Comparison of ENCODE assay signal across 25 mouse cellular contexts in genomic region chr6:124834512-124835081, GRCm38 (mm10). TPM values are rescaled to one million over a fixed set of nuclear protein-coding genes. Genes with fewer than 3 reads are reported as not detected.
DNase-seq lines count a peak whose midpoint lies in the region; ATAC-seq and TF ChIP-seq lines count a peak whose summit lies in the region.
"Had no signal": no experiment of that assay in that cellular context is flagged by ENCODE, and none has a peak within 500 bp of the region (broad histone marks: within the 10 kb centered on the region; RNA-seq: fewer than 3 reads in every experiment).

No protein-coding gene starts in this region.

- no peaks in the 10 kb centered on the region for H3K27me3 ChIP-seq in hindbrain, embryonic 13.5 days
- no peaks in the 10 kb centered on the region for H3K27me3 ChIP-seq in hindbrain, embryonic 14.5 days (ENCODE audit: control insufficient read depth, insufficient read depth, low read length)
- peaks cover 10% of the 10 kb centered on the region for H3K27me3 ChIP-seq in midbrain, embryonic 12.5 days
- no peaks in the 10 kb centered on the region for H3K27me3 ChIP-seq in midbrain, postnatal 0 days (ENCODE audit: insufficient read depth, low read length)
- H3K27me3 ChIP-seq: embryonic facial prominence, embryonic 15.5 days; heart, embryonic 15.5 days; hindbrain, embryonic 15.5 days; limb, embryonic 12.5 days; neural tube, embryonic 13.5 days had no signal

- no peak for ATAC-seq in hindbrain, embryonic 13.5 days (ENCODE audit: low FRiP score)
- ATAC-seq in hindbrain, embryonic 14.5 days (ENCODE audit: low FRiP score): no peak
- no peak for ATAC-seq in midbrain, embryonic 12.5 days (ENCODE audit: low FRiP score, low read depth)
- ATAC-seq in midbrain, postnatal 0 days (ENCODE audit: low FRiP score): no peak
- peak; percentile 21 for ATAC-seq in granulocyte monocyte progenitor cell, adult 5-6 weeks (replicated peaks; ENCODE audit: poor library complexity, severe bottlenecking)
- ATAC-seq: activated CD4-positive, CD25-positive, alpha-beta regulatory T cell, adult 4 months; CD4-positive, CD25-positive, alpha-beta regulatory T cell, adult 4 months; intestine, postnatal 0 days had no signal

- TF ChIP-seq CTCF in midbrain, postnatal 0 days (IDR thresholded peaks at IDR 0.05): no peak
- no peak for TF ChIP-seq CTCF in bone marrow macrophage, adult 2 months (IDR thresholded peaks at IDR 0.05; ENCODE audit: low read depth, low read length)

- peaks cover 8% of the 10 kb centered on the region; the same call in 1 of the 2 replicates for H3K36me3 ChIP-seq in hindbrain, embryonic 13.5 days
- no peaks in the 10 kb centered on the region for H3K36me3 ChIP-seq in hindbrain, embryonic 14.5 days (replicated peaks; ENCODE audit: control insufficient read depth, insufficient read depth)
- H3K36me3 ChIP-seq in midbrain, embryonic 12.5 days: peaks cover 32% of the 10 kb centered on the region
- H3K36me3 ChIP-seq in midbrain, postnatal 0 days (ENCODE audit: insufficient read depth, low read length): no peaks in the 10 kb centered on the region
- H3K36me3 ChIP-seq: hindbrain, embryonic 15.5 days had no signal

- H3K9ac ChIP-seq in hindbrain, embryonic 13.5 days: peak overlapping the region; percentile 43; the same call in 1 of the 2 replicates
- no peak overlapping the region for H3K9ac ChIP-seq in hindbrain, embryonic 14.5 days
- H3K9ac ChIP-seq in midbrain, embryonic 12.5 days (replicated peaks): no peak overlapping the region
- H3K9ac ChIP-seq in midbrain, postnatal 0 days (replicated peaks; ENCODE audit: low read length, poor library complexity, severe bottlenecking): no peak overlapping the region
- H3K9ac ChIP-seq: heart, embryonic 15.5 days; hindbrain, embryonic 15.5 days; limb, embryonic 12.5 days; liver, embryonic 14.5 days had no signal

- no peaks in the 10 kb centered on the region for H3K9me3 ChIP-seq in hindbrain, embryonic 13.5 days
- no peaks in the 10 kb centered on the region for H3K9me3 ChIP-seq in hindbrain, embryonic 14.5 days (ENCODE audit: control insufficient read depth, low read length)
- no peaks in the 10 kb centered on the region for H3K9me3 ChIP-seq in midbrain, embryonic 12.5 days
- no peaks in the 10 kb centered on the region for H3K9me3 ChIP-seq in midbrain, postnatal 0 days (ENCODE audit: low read length)
- H3K9me3 ChIP-seq: embryonic facial prominence, embryonic 15.5 days; G1E; heart, embryonic 15.5 days; hindbrain, embryonic 15.5 days; limb, embryonic 12.5 days; megakaryocyte, embryonic 14.5 days; neural tube, embryonic 13.5 days had no signal

- H3K4me3 ChIP-seq in hindbrain, embryonic 13.5 days: no peak overlapping the region
- H3K4me3 ChIP-seq in hindbrain, embryonic 14.5 days (replicated peaks; ENCODE audit: low read length): no peak overlapping the region
- H3K4me3 ChIP-seq in midbrain, embryonic 12.5 days: no peak overlapping the region
- H3K4me3 ChIP-seq in midbrain, postnatal 0 days (ENCODE audit: low read depth, low read length): no peak overlapping the region
- H3K4me3 ChIP-seq in bone marrow macrophage, adult 2 months (ENCODE audit: insufficient read depth, low read length): 0 out of 2 replicates have a peak overlapping the region, but pooled peaks have one; percentile 23
- H3K4me3 ChIP-seq: embryonic facial prominence, embryonic 15.5 days; heart, adult 2 months; heart, embryonic 15.5 days; hindbrain, embryonic 15.5 days; limb, embryonic 12.5 days; neural tube, embryonic 13.5 days had no signal

- WGBS in hindbrain, embryonic 13.5 days: 89% methylated on average over 6 of the region's 6 CpGs
- 83% methylated on average over 6 of the region's 6 CpGs for WGBS in hindbrain, embryonic 14.5 days
- 87% methylated on average over 6 of the region's 6 CpGs for WGBS in midbrain, embryonic 12.5 days
- WGBS in midbrain, postnatal 0 days: 85% methylated on average over 6 of the region's 6 CpGs

- 0 out of 2 replicates have a peak, but pooled peaks have one; percentile 24 for TF ChIP-seq POLR2A in bone marrow macrophage, adult 2 months (IDR thresholded peaks at IDR 0.05; ENCODE audit: borderline replicate concordance, low read depth, low read length)

- H3K27ac ChIP-seq in hindbrain, embryonic 13.5 days: no peak overlapping the region
- H3K27ac ChIP-seq in hindbrain, embryonic 14.5 days: no peak overlapping the region
- 0 out of 2 replicates have a peak overlapping the region, but pooled peaks have one; percentile 5 for H3K27ac ChIP-seq in midbrain, embryonic 12.5 days (replicated peaks)
- H3K27ac ChIP-seq in midbrain, postnatal 0 days (ENCODE audit: low read depth, low read length): no peak overlapping the region
- H3K27ac ChIP-seq in bone marrow macrophage, adult 2 months (ENCODE audit: insufficient read depth, low read depth, low read length): peak overlapping the region; percentile 91
- H3K27ac ChIP-seq: embryonic facial prominence, embryonic 15.5 days; heart, adult 2 months; heart, embryonic 15.5 days; hindbrain, embryonic 15.5 days; liver, embryonic 14.5 days; neural tube, embryonic 13.5 days had no signal

- DNase-seq in hindbrain, embryonic 14.5 days (ENCODE audit: low spot score): no peak
- DNase-seq in midbrain, postnatal 0 days (ENCODE audit: low spot score): no peak
- DNase-seq in B cell, adult 2 months: no peak
- no peak for DNase-seq in right cerebral cortex, postnatal 36 days (ENCODE audit: low spot score in 2 of 2)
- DNase-seq: adrenal gland, postnatal 14 days; cerebellum, adult 18-20 months; cerebellum, postnatal 25 days; embryo, embryonic 11 days; gastrocnemius, postnatal 10 days; heart, adult 2 months had no signal

- H3K4me1 ChIP-seq in hindbrain, embryonic 13.5 days (replicated peaks): peaks cover 21% of the 10 kb centered on the region
- H3K4me1 ChIP-seq in hindbrain, embryonic 14.5 days (replicated peaks; ENCODE audit: control insufficient read depth, insufficient read depth, low read length): peaks cover 5% of the 10 kb centered on the region; the same call in 1 of the 2 replicates
- H3K4me1 ChIP-seq in midbrain, embryonic 12.5 days: peaks cover 30% of the 10 kb centered on the region
- peaks cover 4% of the 10 kb centered on the region for H3K4me1 ChIP-seq in midbrain, postnatal 0 days (ENCODE audit: insufficient read depth, low read length)
- H3K4me1 ChIP-seq in bone marrow macrophage, adult 2 months (ENCODE audit: control insufficient read depth, insufficient read depth, low read length): peaks cover 31% of the 10 kb centered on the region

- no peak overlapping the region for H3K4me2 ChIP-seq in hindbrain, embryonic 13.5 days
- H3K4me2 ChIP-seq in hindbrain, embryonic 14.5 days (replicated peaks): no peak overlapping the region
- no peak overlapping the region for H3K4me2 ChIP-seq in midbrain, embryonic 12.5 days (replicated peaks)
- no peak overlapping the region for H3K4me2 ChIP-seq in midbrain, postnatal 0 days (ENCODE audit: low read depth, low read length, poor library complexity, severe bottlenecking)
- H3K4me2 ChIP-seq: embryonic facial prominence, embryonic 15.5 days; heart, embryonic 15.5 days; hindbrain, embryonic 15.5 days; limb, embryonic 12.5 days; neural tube, embryonic 13.5 days had no signal

RNA-seq across cellular contexts. Expression of gene Cdca3, which starts 5.2 kb away (rescaled TPM):
- 42.6 and 51.2 TPM in 2 replicates for polyA plus RNA-seq in hindbrain, embryonic 13.5 days (2015; fragmentation: Nextera tagmentation; extraction: Ambion mirVana)
- polyA plus RNA-seq in hindbrain, embryonic 14.5 days (2014; fragmentation: Nextera tagmentation; extraction: Ambion mirVana): 29.3 and 36.2 TPM in 2 replicates
- 168 and 169 TPM in 2 replicates for polyA plus RNA-seq in midbrain, embryonic 12.5 days (2016; fragmentation: Nextera tagmentation; extraction: Ambion mirVana)
- total RNA-seq in midbrain, postnatal 0 days (2014; rRNA removed): 9.4 and 16.7 TPM in 2 replicates
- 15.0 and 16.0 TPM in 2 replicates for polyA plus RNA-seq in midbrain, postnatal 0 days (2015; fragmentation: Nextera tagmentation; extraction: Ambion mirVana)
- polyA plus RNA-seq in bone marrow macrophage, adult 2 months (2012; ENCODE audit: insufficient read depth, insufficient read length, missing spikeins): 70.1 and 76.5 TPM in 2 replicates
- total RNA-seq in granulocyte monocyte progenitor cell, adult 5-6 weeks (2014; fragmentation: Nextera tagmentation): 86.1 and 89.0 TPM in 2 replicates
- 128 and 162 TPM in 2 replicates for total RNA-seq in granulocyte monocyte progenitor cell, adult 5-6 weeks (2017)

RNA-seq across cellular contexts. Expression of gene Usp5, which starts 5.3 kb away (rescaled TPM):
- 189 and 200 TPM in 2 replicates for polyA plus RNA-seq in hindbrain, embryonic 13.5 days (2015; fragmentation: Nextera tagmentation; extraction: Ambion mirVana)
- 180 and 182 TPM in 2 replicates for polyA plus RNA-seq in hindbrain, embryonic 14.5 days (2014; fragmentation: Nextera tagmentation; extraction: Ambion mirVana)
- 213 and 214 TPM in 2 replicates for polyA plus RNA-seq in midbrain, embryonic 12.5 days (2016; fragmentation: Nextera tagmentation; extraction: Ambion mirVana)
- 218 and 219 TPM in 2 replicates for total RNA-seq in midbrain, postnatal 0 days (2014; rRNA removed)
- polyA plus RNA-seq in midbrain, postnatal 0 days (2015; fragmentation: Nextera tagmentation; extraction: Ambion mirVana): 201 and 214 TPM in 2 replicates
- 62.3 and 65.0 TPM in 2 replicates for polyA plus RNA-seq in bone marrow macrophage, adult 2 months (2012; ENCODE audit: insufficient read depth, insufficient read length, missing spikeins)
- total RNA-seq in granulocyte monocyte progenitor cell, adult 5-6 weeks (2014; fragmentation: Nextera tagmentation): 88.8 and 89.4 TPM in 2 replicates
- 93.5 and 98.6 TPM in 2 replicates for total RNA-seq in granulocyte monocyte progenitor cell, adult 5-6 weeks (2017)

RNA-seq across cellular contexts. Expression of gene Gnb3, which starts 5.5 kb away (rescaled TPM):
- 0.78 and 1.3 TPM in 2 replicates for polyA plus RNA-seq in hindbrain, embryonic 13.5 days (2015; fragmentation: Nextera tagmentation; extraction: Ambion mirVana)
- 0.21 and 1.2 TPM in 2 replicates for polyA plus RNA-seq in hindbrain, embryonic 14.5 days (2014; fragmentation: Nextera tagmentation; extraction: Ambion mirVana)
- 5.5 TPM in 2 replicates for polyA plus RNA-seq in midbrain, embryonic 12.5 days (2016; fragmentation: Nextera tagmentation; extraction: Ambion mirVana)
- 0.52 and 0.66 TPM in 2 replicates for total RNA-seq in midbrain, postnatal 0 days (2014; rRNA removed)
- 0.23 and 1.1 TPM in 2 replicates for polyA plus RNA-seq in midbrain, postnatal 0 days (2015; fragmentation: Nextera tagmentation; extraction: Ambion mirVana)
- not detected in 2 replicates for polyA plus RNA-seq in bone marrow macrophage, adult 2 months (2012; ENCODE audit: insufficient read depth, insufficient read length, missing spikeins)
- not detected in 2 replicates for total RNA-seq in granulocyte monocyte progenitor cell, adult 5-6 weeks (2014; fragmentation: Nextera tagmentation)
- not detected in 2 replicates for total RNA-seq in granulocyte monocyte progenitor cell, adult 5-6 weeks (2017)
- polyA plus RNA-seq: CD4-positive, CD25-positive, alpha-beta regulatory T cell, adult 4 months; G1E had no signal

RNA-seq across cellular contexts. Expression of gene Tpi1, which starts 20.5 kb away (rescaled TPM):
- 361 and 374 TPM in 2 replicates for polyA plus RNA-seq in hindbrain, embryonic 13.5 days (2015; fragmentation: Nextera tagmentation; extraction: Ambion mirVana)
- 413 and 474 TPM in 2 replicates for polyA plus RNA-seq in hindbrain, embryonic 14.5 days (2014; fragmentation: Nextera tagmentation; extraction: Ambion mirVana)
- polyA plus RNA-seq in midbrain, embryonic 12.5 days (2016; fragmentation: Nextera tagmentation; extraction: Ambion mirVana): 423 and 428 TPM in 2 replicates
- total RNA-seq in midbrain, postnatal 0 days (2014; rRNA removed): 392 and 419 TPM in 2 replicates
- 415 and 480 TPM in 2 replicates for polyA plus RNA-seq in midbrain, postnatal 0 days (2015; fragmentation: Nextera tagmentation; extraction: Ambion mirVana)
- polyA plus RNA-seq in bone marrow macrophage, adult 2 months (2012; ENCODE audit: insufficient read depth, insufficient read length, missing spikeins): 224 and 232 TPM in 2 replicates
- 357 and 379 TPM in 2 replicates for total RNA-seq in granulocyte monocyte progenitor cell, adult 5-6 weeks (2014; fragmentation: Nextera tagmentation)
- total RNA-seq in granulocyte monocyte progenitor cell, adult 5-6 weeks (2017): 273 and 305 TPM in 2 replicates

RNA-seq across cellular contexts. Expression of gene P3h3, which starts 23.0 kb away (rescaled TPM):
- polyA plus RNA-seq in hindbrain, embryonic 13.5 days (2015; fragmentation: Nextera tagmentation; extraction: Ambion mirVana): 16.4 and 19.1 TPM in 2 replicates
- polyA plus RNA-seq in hindbrain, embryonic 14.5 days (2014; fragmentation: Nextera tagmentation; extraction: Ambion mirVana): 13.3 and 17.6 TPM in 2 replicates
- 21.4 and 25.6 TPM in 2 replicates for polyA plus RNA-seq in midbrain, embryonic 12.5 days (2016; fragmentation: Nextera tagmentation; extraction: Ambion mirVana)
- 67.4 and 74.4 TPM in 2 replicates for total RNA-seq in midbrain, postnatal 0 days (2014; rRNA removed)
- polyA plus RNA-seq in midbrain, postnatal 0 days (2015; fragmentation: Nextera tagmentation; extraction: Ambion mirVana): 9.8 and 11.2 TPM in 2 replicates
- polyA plus RNA-seq in bone marrow macrophage, adult 2 months (2012; ENCODE audit: insufficient read depth, insufficient read length, missing spikeins): 12.1 and 12.9 TPM in 2 replicates
- 1.4 and 4.3 TPM in 2 replicates for total RNA-seq in granulocyte monocyte progenitor cell, adult 5-6 weeks (2014; fragmentation: Nextera tagmentation)
- 3.4 and 4.0 TPM in 2 replicates for total RNA-seq in granulocyte monocyte progenitor cell, adult 5-6 weeks (2017)
- total RNA-seq: G1E had no signal
- polyA plus RNA-seq: activated CD4-positive, CD25-positive, alpha-beta regulatory T cell, adult 4 months; G1E had no signal

Comparison
In these comparisons a context has a peak if more than half of its experiments do, and no peak if none do; other contexts are left out.
1. H3K27ac ChIP-seq: peak in midbrain, embryonic 12.5 days (single experiment) and bone marrow macrophage, adult 2 months (single experiment); none in hindbrain, embryonic 13.5 days (single experiment), hindbrain, embryonic 14.5 days (single experiment) and midbrain, postnatal 0 days (single experiment).